8 mouse cellular contexts compared by ENCODE assay signal in the genomic region with DNA sequence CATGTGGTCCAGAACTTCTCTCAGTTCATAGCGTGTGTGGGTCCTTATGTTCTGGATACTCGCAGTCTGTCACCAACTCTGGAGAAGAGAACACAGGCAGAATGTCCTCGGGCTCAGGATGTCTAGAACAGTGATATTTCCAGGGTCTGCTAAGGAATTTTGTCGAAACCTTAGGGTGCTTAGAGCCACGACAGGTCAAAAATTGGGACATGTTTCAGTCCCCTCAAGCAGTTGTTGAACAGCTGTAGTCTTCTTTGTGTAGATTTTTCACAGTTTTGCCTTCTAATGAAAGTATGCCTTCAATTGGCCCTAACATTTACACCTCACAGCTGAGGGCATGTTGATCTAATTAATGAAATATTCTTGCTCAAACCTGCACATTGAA. TPM values are rescaled to one million over a fixed set of nuclear protein-coding genes. Genes with fewer than 3 reads are reported as not detected.
A peak's percentile ranks its signal among the peaks of the same experiment; 100 is the strongest.
DNase-seq lines count a peak whose midpoint lies in the region; ATAC-seq lines count a peak whose summit lies in the region.

No protein-coding gene starts in this region.

- 8% methylated on average over 5 of the region's 5 CpGs for WGBS in kidney, embryonic 16.5 days
- WGBS in hindbrain, embryonic 13.5 days = 7% methylated on average over 5 of the region's 5 CpGs
- 8% methylated on average over 5 of the region's 5 CpGs for WGBS in midbrain, embryonic 14.5 days

- peak overlapping the region; percentile 87 for H3K4me2 ChIP-seq in kidney, embryonic 16.5 days (replicated peaks; ENCODE audit: low read depth, low read length)
- peak overlapping the region; percentile 82 for H3K4me2 ChIP-seq in hindbrain, embryonic 13.5 days
- H3K4me2 ChIP-seq in midbrain, embryonic 14.5 days (ENCODE audit: low read length) = peak overlapping the region; percentile 80

- peaks cover 16% of the 10 kb centered on the region for H3K4me1 ChIP-seq in kidney, embryonic 16.5 days (ENCODE audit: insufficient read depth, low read length)
- peaks cover 22% of the 10 kb centered on the region for H3K4me1 ChIP-seq in hindbrain, embryonic 13.5 days (replicated peaks)
- peaks cover 14% of the 10 kb centered on the region for H3K4me1 ChIP-seq in midbrain, embryonic 14.5 days (ENCODE audit: control insufficient read depth, insufficient read depth, low read length)

- peak overlapping the region; percentile 78 for H3K27ac ChIP-seq in kidney, embryonic 16.5 days (ENCODE audit: low read length)
- H3K27ac ChIP-seq in hindbrain, embryonic 13.5 days = no peak overlapping the region; the same call in 1 of the 2 replicates
- peak overlapping the region; percentile 77; the same call in 1 of the 2 replicates for H3K27ac ChIP-seq in midbrain, embryonic 14.5 days (replicated peaks; ENCODE audit: low read depth, low read length)

- H3K9me3 ChIP-seq in kidney, embryonic 16.5 days (ENCODE audit: low read length) = no peaks in the 10 kb centered on the region
- no peaks in the 10 kb centered on the region for H3K9me3 ChIP-seq in hindbrain, embryonic 13.5 days
- H3K9me3 ChIP-seq in midbrain, embryonic 14.5 days (ENCODE audit: control insufficient read depth, low read length) = no peaks in the 10 kb centered on the region

- H3K4me3 ChIP-seq in kidney, embryonic 16.5 days (ENCODE audit: low read length) = peak overlapping the region; percentile 71
- peak overlapping the region; percentile 81 for H3K4me3 ChIP-seq in hindbrain, embryonic 13.5 days
- H3K4me3 ChIP-seq in midbrain, embryonic 14.5 days (replicated peaks; ENCODE audit: low read depth, low read length) = peak overlapping the region; percentile 69

- peak; percentile 10; the same call in 1 of the 2 replicates for ATAC-seq in kidney, embryonic 16.5 days (ENCODE audit: low FRiP score, low TSS enrichment)
- ATAC-seq in hindbrain, embryonic 13.5 days (ENCODE audit: low FRiP score) = no peak
- peak; percentile 4; the same call in 1 of the 2 replicates for ATAC-seq in midbrain, embryonic 14.5 days (ENCODE audit: low FRiP score, low TSS enrichment)

- DNase-seq in kidney, adult 9 months = no peak
- DNase-seq in c-Kit-positive CD71-positive TER-119-positive erythroid progenitor cells, embryonic 14.5 days (ENCODE audit: low spot score) = peak; percentile 29
- no peak for DNase-seq in midbrain, embryonic 14.5 days
- no peak for DNase-seq in cerebellum, postnatal 36 days
- no peak for DNase-seq in right cerebral cortex, postnatal 4 days
- DNase-seq in frontal cortex, postnatal 10 days (ENCODE audit: low spot score in 2 of 2) = no peak

- H3K9ac ChIP-seq in kidney, embryonic 16.5 days (replicated peaks; ENCODE audit: low read length) = peak overlapping the region; percentile 85
- H3K9ac ChIP-seq in hindbrain, embryonic 13.5 days = peak overlapping the region; percentile 88
- H3K9ac ChIP-seq in midbrain, embryonic 14.5 days (replicated peaks; ENCODE audit: low read length) = peak overlapping the region; percentile 75

- peaks cover 5% of the 10 kb centered on the region; the same call in 1 of the 2 replicates for H3K36me3 ChIP-seq in kidney, embryonic 16.5 days (ENCODE audit: insufficient read depth, low read length)
- H3K36me3 ChIP-seq in hindbrain, embryonic 13.5 days = 0 out of 2 replicates have a peak, but pooled peaks cover 4% of the 10 kb centered on the region
- H3K36me3 ChIP-seq in midbrain, embryonic 14.5 days (ENCODE audit: control insufficient read depth, insufficient read depth, low read length) = peaks cover 7% of the 10 kb centered on the region; the same call in 1 of the 2 replicates

- no peaks in the 10 kb centered on the region for H3K27me3 ChIP-seq in kidney, embryonic 16.5 days (ENCODE audit: insufficient read depth, low read length)
- H3K27me3 ChIP-seq in hindbrain, embryonic 13.5 days = peaks cover 17% of the 10 kb centered on the region
- no peaks in the 10 kb centered on the region for H3K27me3 ChIP-seq in midbrain, embryonic 14.5 days (ENCODE audit: control insufficient read depth, insufficient read depth, low read length)

RNA-seq across cellular contexts. Expression of a gene that starts 0.9 kb away (rescaled TPM):
- 191 and 193 TPM in 2 replicates for polyA plus RNA-seq in kidney, embryonic 16.5 days (2015; fragmentation: Nextera tagmentation; extraction: Ambion mirVana)
- 192 and 196 TPM in 2 replicates for polyA plus RNA-seq in hindbrain, embryonic 13.5 days (2015; fragmentation: Nextera tagmentation; extraction: Ambion mirVana)
- 175 and 210 TPM in 2 replicates for polyA plus RNA-seq in midbrain, embryonic 14.5 days (2014; fragmentation: Nextera tagmentation; extraction: Ambion mirVana)

RNA-seq across cellular contexts. Expression of a gene that starts 18.6 kb away (rescaled TPM):
- polyA plus RNA-seq in kidney, embryonic 16.5 days (2015; fragmentation: Nextera tagmentation; extraction: Ambion mirVana) = 11.2 and 12.1 TPM in 2 replicates
- 8.3 and 8.4 TPM in 2 replicates for polyA plus RNA-seq in hindbrain, embryonic 13.5 days (2015; fragmentation: Nextera tagmentation; extraction: Ambion mirVana)
- polyA plus RNA-seq in midbrain, embryonic 14.5 days (2014; fragmentation: Nextera tagmentation; extraction: Ambion mirVana) = 8.4 and 11.5 TPM in 2 replicates

RNA-seq across cellular contexts. Expression of a gene that starts 53.0 kb away (rescaled TPM):
- 87.7 and 91.5 TPM in 2 replicates for polyA plus RNA-seq in kidney, embryonic 16.5 days (2015; fragmentation: Nextera tagmentation; extraction: Ambion mirVana)
- polyA plus RNA-seq in hindbrain, embryonic 13.5 days (2015; fragmentation: Nextera tagmentation; extraction: Ambion mirVana) = 0.93 and 1.0 TPM in 2 replicates
- polyA plus RNA-seq in midbrain, embryonic 14.5 days (2014; fragmentation: Nextera tagmentation; extraction: Ambion mirVana) = 3.2 TPM in 1 of 2 replicates, not detected in the other

Comparison
In these comparisons a context has a peak if more than half of its experiments do, and no peak if none do; other contexts are left out.
1. RNA of a gene that starts 53.0 kb away (polyA plus RNA-seq): 87.7 to 91.5 TPM in kidney, embryonic 16.5 days; 3.2 TPM in midbrain, embryonic 14.5 days and 0.93 to 1.0 TPM in hindbrain, embryonic 13.5 days; every median in the first group is over 10 times any median in the second.
2. Peak in every context shown above with its lines, with median percentiles within 50 percentile points of each other: H3K4me2 ChIP-seq, H3K4me3 ChIP-seq and H3K9ac ChIP-seq.